Mouse (Mus musculus) CH12.LX (cell line): ENCODE measurements around the gene C1ql4.

Experiments used
- CTCF ChIP-seq, 2 experiments: IDR thresholded peaks in 1 of 2; conservative IDR thresholded peaks in 1 of 2; 2 replicates each; pipeline ENCODE4 v1.5.1; 2011 to 2012; ENCODE audit warnings: low read depth in 2 of 2, low read length in 2 of 2, improper control_type of control experiment in 1 of 2, inconsistent platforms in 1 of 2, mild to moderate bottlenecking in 1 of 2, moderate library complexity in 1 of 2
- HCFC1 ChIP-seq: IDR thresholded peaks from 2 replicates; pipeline ENCODE4 v1.6.1; 2012; ENCODE audit warnings: low read depth, mild to moderate bottlenecking, inconsistent platforms, low read length, improper control_type of control experiment
- KAT2A ChIP-seq: IDR thresholded peaks from 2 replicates; pipeline ENCODE4 v1.6.1; 2012; ENCODE audit warnings: low read length, improper control_type of control experiment, inconsistent platforms; ENCODE audit not compliant: insufficient replicate concordance
- NRF1 ChIP-seq: IDR thresholded peaks from 2 replicates; pipeline ENCODE4 v1.6.1; 2014; ENCODE audit warnings: low read depth, mild to moderate bottlenecking, inconsistent platforms, low read length, improper control_type of control experiment, moderate library complexity
- POLR2A ChIP-seq: IDR thresholded peaks from 2 replicates; pipeline ENCODE4 v1.6.1; 2011; ENCODE audit warnings: low read depth, mild to moderate bottlenecking, improper control_type of control experiment, low read length
- USF1 ChIP-seq: IDR thresholded peaks from 2 replicates; pipeline ENCODE4 v1.6.1; 2014; ENCODE audit warnings: low read depth, mild to moderate bottlenecking, inconsistent platforms, low read length, improper control_type of control experiment

- TF ChIP-seq POLR2A (no peak), CTCF (conservative IDR thresholded peaks at IDR 0.05 in 1 of 2, IDR thresholded peaks at IDR 0.05 in 1 of 2; ENCODE audit: low read depth in 2 of 2, low read length in 2 of 2) (no peak), NRF1 (no peak), HCFC1 (no peak), USF1 (no peak), KAT2A (no peak)
Observed at GRCm38 (mm10) chr15:99112843-99113395, 25.3 kb upstream of the C1ql4 start.
